Mouse (Mus musculus) left cerebral cortex, adult 9 months (tissue): Measurements from ENCODE around the gene Jazf1.

Experiments used
- DNase-seq, 2 experiments: peaks; one replicate each; pipeline ENCODE4 v3.0.0; 2022; ENCODE audit warnings: low spot score in 2 of 2

The Jazf1 gene

DNA sequence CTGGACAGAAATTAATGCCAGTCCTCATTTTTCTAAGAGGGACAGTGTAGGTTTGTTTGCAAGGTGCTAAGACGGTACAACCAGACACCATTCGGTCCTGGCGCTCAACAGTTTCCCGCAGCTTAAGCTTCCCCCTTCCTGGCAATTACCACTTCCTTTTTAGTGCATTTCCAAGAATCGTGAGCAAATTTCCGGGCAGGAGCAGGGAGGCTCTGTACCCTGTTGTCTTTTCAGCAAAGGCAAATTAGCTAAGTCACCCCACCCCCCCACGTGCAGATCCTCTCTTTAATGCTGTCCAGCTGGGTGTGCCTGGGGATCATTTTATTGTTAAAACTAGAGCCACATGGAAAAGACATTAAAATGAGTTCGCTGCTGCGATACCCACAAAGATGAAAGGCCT is 266.2 kb downstream of the Jazf1 start:
- no peak for DNase-seq

DNA sequence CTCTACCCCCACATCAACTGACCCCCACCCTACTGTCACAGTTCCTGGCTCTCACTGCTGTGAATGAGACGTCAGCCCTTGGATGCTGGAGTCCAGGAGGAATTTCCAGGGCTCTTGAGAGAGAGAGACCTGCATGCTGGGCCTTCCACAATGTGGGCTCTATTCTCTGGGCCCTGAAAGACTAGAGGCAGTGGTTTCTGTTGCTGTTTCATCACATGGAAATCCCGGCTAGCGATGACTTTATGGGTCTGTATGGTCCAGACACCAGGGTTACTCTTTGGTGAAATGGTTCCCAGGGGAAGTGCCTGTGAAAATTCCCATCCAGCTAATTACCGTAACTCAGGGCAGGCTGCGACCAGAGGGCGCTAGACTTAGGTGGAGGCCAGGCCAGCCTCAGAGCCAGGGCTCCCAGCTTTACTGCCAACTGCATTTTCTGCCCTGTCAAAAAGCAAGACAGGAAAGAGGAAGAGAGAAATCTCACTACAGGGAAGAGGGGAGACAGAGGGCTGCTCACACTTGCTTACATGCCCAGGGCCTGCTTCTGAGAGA is 271.1 kb downstream of the Jazf1 start:
- no peak for DNase-seq

DNA sequence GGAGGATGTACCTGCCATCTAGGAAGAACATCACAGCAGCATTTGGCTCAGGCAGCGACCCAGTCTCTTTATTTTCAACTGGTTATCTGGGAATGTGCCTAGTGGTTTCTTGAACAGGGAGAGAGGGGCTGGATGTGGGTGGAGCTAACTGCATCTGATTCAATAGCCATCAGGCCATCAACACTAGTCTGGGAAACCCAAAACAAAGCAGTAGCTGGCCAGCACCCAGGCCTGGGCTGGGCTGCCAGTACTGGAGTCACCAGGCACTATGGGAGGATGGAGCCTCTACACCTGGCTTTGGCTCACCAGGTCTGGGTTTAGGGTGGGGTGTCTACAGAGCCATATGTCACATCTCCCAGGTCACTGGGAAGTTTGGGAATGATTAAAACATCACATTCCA is 271.7 kb downstream of the Jazf1 start:
- no peak for DNase-seq

DNA sequence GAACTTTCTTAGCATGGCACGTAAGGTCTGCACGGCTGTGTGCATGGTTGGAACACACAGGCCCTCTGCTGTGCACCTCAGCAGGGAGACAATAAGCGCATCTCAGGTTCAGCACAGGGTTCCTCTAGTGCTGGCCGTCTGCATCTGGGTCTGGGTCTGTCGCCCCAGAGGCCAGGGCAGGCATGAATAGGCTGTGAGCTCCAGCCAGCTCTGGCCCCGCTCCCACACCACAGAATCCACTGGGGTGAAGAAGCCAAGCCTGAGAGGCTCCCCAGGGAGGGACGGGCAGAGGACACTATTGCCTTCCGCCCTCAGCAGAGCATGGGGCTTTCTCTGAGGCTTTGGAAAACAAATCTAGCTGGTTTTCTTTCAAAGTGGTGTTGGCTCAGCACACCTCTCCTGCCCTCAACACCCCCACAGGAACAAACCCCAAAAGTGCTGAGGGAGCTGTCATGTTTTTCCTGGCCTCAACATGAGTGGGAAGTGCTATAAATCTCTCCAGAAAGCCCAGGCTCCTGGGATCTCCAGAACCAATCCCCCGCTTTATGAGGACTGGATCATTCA is 272.3 kb downstream of the Jazf1 start:
- no peak for DNase-seq

DNA sequence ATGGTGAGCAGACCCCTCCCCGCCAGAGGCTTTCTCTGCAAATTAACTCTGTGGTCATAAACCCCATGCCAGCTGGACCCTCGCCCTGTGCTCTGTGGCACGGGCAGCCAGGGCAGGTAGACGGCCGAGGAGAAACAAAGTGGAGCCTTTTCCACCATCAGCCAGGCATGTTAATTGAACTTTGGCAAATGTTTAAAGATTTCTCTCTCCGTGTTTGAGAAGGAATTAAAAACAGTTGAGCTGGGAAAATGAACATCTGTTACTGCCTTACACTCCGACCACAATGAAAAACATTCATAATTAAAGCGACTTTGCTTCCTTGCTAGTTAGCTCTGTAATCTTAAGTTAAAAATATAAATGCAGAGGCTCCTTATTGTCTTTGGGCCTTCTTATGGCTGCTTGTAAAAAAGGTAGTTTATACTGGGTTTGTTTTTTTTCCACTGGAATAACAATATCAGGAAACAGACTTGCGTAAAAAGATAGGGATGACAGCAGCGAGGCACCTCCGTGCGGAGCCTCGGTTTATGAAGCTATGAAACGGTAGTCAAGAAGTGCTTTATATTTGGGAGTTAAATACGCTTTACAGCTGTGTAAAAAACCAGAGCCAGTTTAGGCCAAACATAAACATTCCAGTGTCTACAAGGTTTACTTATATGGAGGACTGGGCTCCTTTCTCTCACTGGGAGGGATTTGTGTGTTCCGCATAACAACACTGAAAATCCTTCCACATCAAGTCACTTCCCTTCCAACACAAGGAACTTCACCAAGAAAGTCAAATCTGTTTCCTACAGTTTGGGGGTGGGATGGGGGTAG is 273.2 kb downstream of the Jazf1 start:
- DNase-seq = no peak

DNA sequence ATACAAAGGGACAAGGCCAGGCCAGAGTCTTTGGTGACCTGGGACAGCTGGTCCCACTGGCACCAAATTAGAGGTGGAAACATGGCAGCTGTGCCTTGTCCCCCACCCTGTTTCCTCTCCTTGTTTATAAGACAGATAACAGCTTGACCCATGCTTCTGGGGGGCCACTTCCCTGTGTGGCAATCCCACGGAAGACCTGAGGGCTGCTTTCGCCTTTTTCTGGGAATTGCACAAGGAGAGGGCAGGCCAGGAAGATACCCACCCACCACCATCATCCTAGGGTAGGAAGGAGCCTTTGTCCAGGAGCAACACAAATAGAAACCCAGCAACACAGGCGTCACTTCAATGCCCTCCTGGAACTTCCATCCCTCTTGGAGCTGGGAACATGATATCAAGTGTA is 276.0 kb downstream of the Jazf1 start:
- no peak for DNase-seq

DNA sequence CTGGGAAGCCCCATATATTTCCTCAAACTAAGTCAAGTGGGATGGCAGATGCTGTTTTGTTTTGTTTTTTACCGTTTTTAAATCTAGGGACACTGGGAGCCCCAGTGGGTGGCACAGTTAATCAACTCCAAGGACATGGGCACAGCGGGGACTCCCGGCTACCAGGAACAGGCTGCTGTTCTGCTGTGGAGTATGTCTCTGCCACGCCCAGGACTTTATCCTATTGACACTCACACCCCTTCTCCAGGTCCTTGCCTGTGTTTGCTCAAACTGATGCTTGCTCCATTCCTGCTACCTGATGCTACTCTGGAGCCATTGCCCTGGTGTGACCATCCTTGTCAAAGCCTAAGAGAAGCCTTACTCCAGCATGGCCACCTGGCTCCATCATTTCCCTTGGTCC is 277.6 kb downstream of the Jazf1 start:
- DNase-seq = no peak

DNA sequence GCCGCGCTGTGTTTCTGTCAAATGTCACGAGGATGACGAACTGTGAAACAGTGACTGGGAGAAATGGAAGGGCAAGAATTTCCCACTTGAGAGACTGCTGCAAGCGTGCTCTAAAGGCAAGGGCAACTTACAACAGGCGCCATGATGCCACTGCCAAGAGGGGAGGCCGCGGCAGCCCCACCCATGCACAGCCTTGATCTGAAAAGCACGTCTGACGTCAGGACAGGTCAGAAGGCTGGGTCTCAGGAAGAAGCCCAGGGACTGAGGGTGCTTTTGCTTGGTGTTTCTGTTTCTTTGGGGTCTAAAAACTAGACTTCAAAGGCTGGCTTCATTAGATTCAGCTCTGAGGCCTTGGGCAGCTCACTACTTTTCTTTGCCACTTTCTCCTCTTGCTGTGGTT is 278.1 kb downstream of the Jazf1 start:
- no peak for DNase-seq

DNA sequence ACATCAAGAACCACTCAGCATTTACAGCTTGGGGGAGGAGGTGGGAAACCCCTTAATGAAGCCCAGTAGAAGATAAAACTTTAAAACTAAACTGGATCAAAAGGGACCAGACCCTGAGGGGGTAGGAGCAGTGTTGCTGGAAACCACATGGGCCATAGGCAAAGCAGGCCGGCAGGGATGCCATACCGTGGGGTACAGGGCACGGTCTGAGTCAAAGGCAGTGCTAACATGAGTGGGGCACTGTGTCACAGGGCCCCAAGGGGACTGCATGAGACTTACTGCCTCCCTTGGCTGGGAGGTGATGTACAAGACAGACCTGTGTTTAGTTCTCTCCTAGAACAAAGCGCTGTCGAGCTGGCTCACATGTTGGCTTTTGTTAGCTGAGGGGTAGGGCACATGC is 288.9 kb downstream of the Jazf1 start:
- no peak for DNase-seq

DNA sequence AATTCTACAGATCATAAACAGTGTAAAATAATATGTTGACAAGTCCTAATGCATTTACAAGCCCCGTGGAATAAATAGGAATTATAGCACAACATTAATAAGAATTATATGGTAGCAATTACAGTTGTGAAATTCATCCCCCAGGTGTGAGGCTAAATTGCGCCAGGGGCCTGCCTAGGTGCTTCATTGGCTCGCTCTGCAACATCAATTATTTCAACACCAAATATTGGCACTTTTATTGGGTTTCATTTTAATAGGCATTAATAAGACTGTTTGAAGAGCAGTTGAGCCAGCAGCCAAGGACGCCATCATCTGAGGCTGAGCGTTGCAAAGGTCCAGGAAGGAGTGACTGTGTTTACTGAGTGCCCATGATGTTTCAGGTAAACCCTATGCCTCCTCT is 289.9 kb downstream of the Jazf1 start:
- DNase-seq = no peak

DNA sequence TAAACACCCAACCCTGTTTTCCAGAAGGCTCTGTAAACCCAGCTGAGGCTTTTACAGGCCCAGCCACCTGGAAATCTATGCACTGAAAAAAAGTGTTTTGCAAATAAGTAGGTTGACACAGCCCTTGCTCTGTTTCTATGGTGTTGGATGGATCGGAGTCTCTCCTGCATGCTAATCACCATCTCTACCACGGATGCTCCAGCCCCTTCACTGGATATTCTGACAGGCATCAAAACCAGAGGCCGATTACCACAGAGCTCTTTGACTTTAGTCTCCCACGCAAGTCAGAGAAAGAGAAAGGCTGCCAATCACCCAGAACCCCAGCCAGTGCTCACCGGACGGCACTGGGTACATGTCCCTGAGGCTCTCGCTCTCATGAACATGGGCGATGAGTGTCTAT is 291.4 kb downstream of the Jazf1 start:
- no peak for DNase-seq

DNA sequence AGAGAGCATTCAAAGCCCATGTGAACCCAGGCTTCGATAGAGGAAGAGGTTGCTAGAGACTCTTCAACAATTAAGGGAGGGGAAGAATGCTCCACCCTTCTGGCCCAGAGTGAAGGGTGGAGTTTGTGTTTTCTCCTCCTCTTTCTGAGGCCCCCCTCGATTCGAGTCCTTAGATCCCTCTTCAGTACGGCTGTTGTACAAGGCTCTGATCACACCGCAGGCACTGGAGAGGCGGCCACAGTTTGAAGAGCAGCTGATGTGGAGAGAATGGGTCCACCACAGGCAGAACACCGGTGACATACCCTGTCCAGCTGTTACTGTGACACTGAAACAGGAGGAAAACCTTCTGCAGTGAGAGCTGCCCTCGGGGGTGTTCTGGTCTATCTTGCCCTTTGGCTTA is 292.5 kb downstream of the Jazf1 start:
- DNase-seq = no peak

DNA sequence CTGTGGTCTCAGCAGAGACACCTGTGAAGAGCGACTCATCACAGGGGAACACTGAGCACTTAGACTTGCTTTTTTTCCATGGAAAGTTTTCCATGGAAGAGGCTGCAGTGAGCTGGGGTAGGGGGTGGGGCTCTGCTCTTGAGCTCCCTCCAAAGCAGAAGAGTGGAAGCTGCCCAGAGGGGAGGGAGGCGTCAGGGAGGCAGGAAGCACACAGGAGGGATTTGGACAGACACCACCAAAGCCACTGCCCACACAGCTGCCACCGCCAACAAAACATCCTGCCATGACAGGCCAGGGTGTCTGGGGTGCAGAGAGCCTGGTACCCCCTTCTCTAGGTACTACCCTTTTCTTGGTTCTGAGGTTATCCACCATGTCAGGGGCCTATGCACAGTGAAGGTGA is 293.1 kb downstream of the Jazf1 start:
- DNase-seq = no peak

DNA sequence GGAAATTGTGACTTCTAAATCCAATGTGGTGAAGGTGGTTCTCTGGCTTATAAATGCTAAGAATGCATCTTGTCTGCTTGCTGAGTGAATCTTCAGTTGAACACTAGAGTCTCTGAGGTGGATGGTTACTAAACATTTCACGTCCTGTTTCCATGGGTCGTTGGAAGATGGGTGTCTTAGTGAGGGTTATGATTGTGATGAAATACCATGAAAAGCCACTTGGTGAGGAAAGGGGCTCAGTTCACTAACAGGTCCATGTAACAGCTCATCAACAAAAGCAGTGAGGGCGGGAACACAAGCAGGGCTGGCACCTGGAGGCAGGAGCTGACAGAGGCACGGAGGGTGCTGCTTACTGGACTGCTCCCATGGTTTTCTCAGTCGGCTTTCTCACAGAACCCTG is 295.3 kb downstream of the Jazf1 start:
- no peak for DNase-seq

DNA sequence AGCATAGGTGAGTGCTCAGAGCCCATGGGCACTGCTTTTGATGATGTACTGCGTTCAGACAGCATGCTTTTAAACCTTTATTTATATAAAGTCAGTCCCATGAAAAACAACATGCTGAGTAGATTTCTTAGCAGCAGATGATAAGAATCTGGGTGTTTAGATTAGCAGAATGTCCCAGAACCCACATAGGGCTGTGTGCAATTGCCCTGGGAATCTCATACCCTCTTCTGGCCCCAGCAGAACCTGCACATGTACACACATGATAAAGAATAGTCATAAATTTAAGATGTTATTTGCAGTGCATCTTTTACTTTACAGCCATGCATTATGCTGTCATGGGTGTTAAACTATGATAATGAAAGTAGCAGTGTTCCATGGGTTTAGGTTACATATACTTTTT is 297.6 kb downstream of the Jazf1 start:
- no peak for DNase-seq

DNA sequence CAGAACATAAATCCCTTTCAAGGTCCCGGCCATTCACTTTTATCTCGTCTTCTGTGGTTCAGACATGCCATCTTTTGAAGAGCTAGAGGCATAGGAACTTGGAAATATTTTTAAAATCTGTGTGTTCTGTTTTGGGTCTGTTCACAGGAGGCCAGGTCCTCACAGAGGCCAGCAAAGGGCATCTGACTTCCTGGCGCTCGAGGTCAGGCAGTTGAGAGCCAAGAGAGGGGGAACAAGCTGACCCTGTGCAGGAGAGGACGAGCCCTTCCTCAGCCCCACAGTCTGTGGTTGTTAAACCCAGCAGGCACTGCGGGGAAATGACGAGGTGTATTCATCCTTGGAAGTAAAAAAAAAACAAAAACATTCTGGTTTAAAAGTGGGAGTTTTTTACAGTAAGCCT is 303.2 kb downstream of the Jazf1 start:
- no peak for DNase-seq

DNA sequence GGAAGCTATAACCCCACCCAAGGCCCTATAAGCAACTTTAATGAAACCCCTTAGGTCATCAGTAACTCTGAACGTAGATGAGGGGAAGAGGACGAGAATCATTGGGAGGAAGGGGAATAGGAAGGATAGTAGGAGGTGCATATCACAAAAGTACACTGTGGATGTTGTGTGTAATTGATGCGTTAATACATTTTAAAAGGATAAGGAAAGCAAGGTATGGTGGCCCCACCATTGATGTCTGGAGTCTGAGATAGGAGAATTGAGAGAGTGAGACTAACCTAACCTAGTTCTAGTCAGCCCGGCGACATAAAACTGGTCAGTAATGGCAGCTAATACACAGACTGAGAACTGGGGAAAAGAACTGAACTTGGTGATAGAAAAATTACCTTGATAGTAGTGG is 315.6 kb downstream of the Jazf1 start:
- DNase-seq = no peak

DNA sequence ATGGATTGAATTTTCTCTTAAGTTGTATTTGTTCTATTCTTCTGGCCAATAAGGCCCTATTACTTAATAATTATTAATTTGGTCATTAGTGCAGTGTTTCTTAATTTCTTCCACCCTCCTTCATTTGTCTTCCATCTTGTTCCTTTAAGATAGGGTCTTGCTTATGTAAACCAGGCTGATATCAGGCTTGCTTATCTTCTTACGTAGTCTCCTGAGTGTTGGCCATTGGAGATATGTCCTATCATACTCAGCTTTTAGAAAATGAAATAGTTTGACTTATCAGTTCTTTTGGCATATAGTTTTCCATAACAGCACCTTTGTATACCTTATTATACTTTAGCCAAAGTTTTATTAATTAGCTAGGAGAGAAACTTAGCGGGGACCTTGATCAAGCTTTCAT is 333.8 kb downstream of the Jazf1 start:
- DNase-seq = no peak

DNA sequence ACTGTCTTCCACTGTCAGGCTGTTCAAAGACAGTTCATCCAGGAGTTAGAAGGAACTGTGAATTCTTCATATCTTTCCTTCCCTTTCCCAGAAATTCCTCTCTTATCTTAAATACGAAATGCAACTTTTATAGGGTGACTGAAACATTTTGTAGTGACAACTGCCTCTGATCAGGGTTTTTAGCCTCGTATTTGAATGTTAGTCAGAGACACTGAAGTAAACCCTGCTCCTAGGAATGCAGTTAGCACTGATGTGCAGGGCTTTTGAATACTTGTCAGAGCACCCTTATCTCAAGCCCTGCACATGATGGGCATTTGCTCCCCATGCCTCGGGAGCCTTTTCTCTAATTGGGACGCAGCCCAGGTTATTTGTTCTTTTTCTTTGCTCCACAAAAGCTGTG is 338.1 kb downstream of the Jazf1 start:
- no peak for DNase-seq

DNA sequence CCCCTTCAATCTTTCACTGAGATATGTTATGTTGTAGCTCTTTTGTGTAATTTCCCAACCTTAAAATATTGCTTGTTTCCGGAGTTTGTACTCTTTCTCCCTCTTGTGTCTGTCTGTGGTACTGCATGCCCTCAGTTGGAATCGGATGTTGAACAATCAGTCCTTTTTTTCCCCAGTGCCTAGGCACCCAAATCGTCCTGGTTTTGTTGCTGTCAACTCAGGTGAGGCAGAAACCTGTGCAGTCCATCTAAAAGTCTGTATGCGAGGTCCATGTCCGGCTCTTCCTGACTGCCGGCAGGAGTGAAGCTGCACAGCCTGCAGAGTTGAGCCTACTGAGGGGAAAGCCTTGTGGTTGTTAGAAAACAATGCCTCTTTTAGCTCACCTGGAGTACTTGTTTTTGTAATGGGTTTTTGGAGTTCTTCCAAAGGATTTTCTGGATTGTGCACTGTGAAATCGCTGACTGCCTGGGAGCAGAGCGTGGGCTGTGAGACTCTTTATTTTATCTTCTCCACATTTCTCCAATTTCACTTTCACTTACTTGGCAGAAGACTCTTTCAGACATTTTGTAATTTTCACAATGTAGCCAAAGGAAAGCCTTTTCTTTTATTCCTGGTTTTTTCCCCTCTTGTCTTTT is 343.5 kb downstream of the Jazf1 start:
- peak; percentile 13 to 79 for DNase-seq
